Mouse (Mus musculus) mesoderm, embryonic 11.5 days (tissue): ENCODE data around the gene Aco2.

Source experiments
- DNase-seq: peaks from one replicate; pipeline ENCODE4 v3.0.0-alpha.2; 2012; ENCODE audit warnings: low read depth, low spot score

The Aco2 gene

GRCm38 (mm10) chr15:81872262-81873136 is at the start of gene Aco2:
Gene Aco2 (plus strand): TSS chr15:81872309.
- DNase-seq, result peak; percentile 99

- DNase-seq, result no peak
These were observed 49.5 kb upstream of the Aco2 start for GRCm38 (mm10) chr15:81822631-81823030.

GRCm38 (mm10) chr15:81824832-81825231 is 47.3 kb upstream of the Aco2 start:
- no peak for DNase-seq

- no peak for DNase-seq
These were observed 43.5 kb upstream of the Aco2 start for GRCm38 (mm10) chr15:81828426-81829207.

- DNase-seq, result no peak
These were observed 42.9 kb upstream of the Aco2 start for GRCm38 (mm10) chr15:81829208-81829580.

DNA sequence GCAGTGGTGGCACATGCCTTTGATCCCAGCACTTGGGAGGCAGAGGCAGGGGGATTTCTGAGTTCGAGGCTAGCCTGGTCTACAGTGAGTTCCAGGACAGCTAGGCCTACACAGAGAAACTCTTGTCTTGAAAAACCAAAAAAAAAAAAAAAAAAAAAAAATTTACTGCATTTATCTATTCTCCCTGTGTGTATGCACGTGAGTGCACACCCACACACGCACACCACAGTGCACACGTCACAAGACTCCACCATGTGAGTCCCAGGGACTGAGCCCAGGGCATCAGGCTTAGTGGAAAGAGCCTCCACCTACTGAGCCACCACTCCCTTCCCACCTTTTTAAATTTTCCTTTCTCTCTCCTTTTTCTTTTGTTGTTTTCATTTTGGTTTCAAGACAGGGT is 41.6 kb upstream of the Aco2 start:
- no peak for DNase-seq

GRCm38 (mm10) chr15:81831136-81831825 is 40.8 kb upstream of the Aco2 start:
- peak; percentile 95 for DNase-seq

GRCm38 (mm10) chr15:81832219-81832618 is 39.9 kb upstream of the Aco2 start:
- DNase-seq, result no peak

DNA sequence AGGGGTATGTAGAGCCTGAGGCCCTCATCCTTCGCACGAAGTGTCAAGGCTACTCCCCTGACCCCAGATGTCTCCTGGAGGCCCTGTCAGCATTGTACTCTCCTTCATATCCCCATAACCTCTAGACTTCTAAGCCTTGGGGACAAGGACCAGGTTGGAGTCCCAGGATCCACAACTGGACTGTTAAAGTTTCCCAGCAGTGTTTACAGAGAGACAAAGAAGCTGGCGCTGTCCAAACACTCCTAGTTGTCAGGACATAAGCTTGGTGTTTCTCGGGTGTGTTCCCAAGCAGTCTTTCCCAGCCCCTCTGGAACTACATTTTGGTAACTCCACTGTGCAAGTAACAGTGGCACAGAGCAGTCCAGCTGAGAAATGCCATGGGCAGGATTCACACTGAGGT is 38.6 kb upstream of the Aco2 start:
- no peak for DNase-seq

DNA sequence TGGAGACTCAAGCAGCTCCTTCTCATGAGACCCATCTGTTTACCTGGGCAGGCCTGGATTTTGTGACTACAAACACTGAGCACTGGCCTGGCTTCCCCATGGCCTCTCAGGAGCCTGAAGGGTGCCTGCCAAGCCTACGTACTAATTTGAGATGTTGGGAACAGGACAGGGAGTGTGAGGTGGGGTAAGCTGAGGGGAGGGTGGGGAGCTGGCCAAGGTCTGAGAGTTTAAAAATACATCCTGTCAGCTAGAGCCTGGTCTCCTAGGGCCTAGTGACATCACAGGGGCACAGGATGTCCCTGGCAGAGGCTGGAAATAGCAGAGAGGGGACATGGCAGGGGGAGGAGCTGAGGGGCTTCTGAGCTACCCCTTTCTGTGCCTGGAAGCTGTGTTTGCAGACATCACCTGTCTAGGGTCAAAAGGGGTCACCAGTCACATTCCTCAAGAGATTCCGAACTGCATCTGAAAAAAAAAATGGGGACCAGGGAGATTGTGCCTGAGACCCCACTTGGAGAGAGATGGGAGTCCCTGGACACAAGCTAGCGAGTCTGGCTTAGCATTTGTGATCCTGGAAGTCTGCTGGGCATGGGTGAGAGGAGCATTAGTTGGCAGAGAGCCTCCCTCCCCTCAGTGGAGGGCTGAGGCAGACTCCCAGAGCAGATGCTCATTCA is 37.8 kb upstream of the Aco2 start:
- DNase-seq, result no peak

- no peak for DNase-seq
These were observed 36.9 kb upstream of the Aco2 start for GRCm38 (mm10) chr15:81835007-81835880.

GRCm38 (mm10) chr15:81836124-81836821 is 35.8 kb upstream of the Aco2 start:
- peak; percentile 74 for DNase-seq

GRCm38 (mm10) chr15:81836966-81837920 is 34.9 kb upstream of the Aco2 start:
- no peak for DNase-seq

DNA sequence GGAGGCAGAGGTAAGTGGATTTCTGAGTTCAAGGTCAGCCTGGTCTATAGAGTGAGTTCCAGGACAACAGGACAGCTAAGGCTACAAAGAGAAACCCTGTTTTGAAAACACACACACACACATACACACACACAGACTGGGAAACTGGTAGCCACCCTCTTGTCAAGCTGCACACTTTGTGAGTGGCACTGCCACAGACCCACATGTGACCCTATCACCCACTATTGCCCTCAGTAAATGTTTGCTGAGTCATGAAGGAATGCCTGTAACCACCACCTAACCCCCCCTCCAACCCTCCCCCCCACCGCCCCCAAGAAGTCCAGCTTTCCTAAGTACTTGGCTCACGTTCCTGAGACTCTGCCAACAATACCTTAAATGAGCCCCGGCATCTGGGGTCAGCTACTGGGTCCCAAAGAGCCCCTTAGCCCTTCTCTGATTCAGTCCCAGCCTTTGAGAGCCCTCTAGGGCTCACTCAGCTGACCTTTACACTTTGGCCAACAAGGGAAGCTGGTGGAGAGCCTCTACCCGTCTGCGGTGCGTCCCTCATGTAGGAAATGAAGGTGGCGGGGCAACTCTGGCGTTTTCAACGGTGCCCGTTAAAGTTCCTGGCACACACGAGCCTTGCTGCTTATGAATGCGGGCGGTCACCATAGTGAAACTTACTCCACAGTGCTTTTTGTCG is 33.4 kb upstream of the Aco2 start:
- no peak for DNase-seq

- no peak for DNase-seq
These were observed 32.5 kb upstream of the Aco2 start for GRCm38 (mm10) chr15:81839634-81840033.

GRCm38 (mm10) chr15:81840306-81840705 is 31.8 kb upstream of the Aco2 start:
- DNase-seq, result no peak

DNA sequence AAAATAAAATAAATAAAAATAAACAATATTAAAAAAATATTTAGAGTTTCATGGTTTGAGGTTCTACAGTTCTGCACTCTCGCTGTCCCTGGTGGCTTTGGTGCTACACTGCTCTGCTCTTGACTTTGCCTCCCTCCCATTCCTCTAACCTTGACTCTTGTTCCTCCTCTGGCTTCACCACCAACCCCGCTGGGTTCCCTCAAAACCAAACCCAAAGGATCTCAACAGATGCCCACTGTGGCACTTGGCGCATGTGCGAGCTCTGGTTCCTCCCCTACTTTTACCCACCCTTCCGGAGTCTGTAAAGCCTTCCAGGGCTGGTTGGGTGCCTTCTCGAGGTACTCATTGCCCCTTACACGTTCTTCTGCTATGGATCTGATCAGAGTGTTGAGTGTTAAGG is 29.8 kb upstream of the Aco2 start:
- no peak for DNase-seq

- no peak for DNase-seq
These were observed 27.0 kb upstream of the Aco2 start for GRCm38 (mm10) chr15:81845033-81845625.
